Mouse (Mus musculus): ENCODE results near the gene Cbfa2t3.

The Cbfa2t3 gene

GRCm38 (mm10) chr8:122699005-122699492, at the start of gene Cbfa2t3:
TSS of gene Cbfa2t3 (minus strand) at chr8:122699109.
- no peak for DNase-seq (ENCODE audit: low spot score)

GRCm38 (mm10) chr8:122747825-122748224, 48.9 kb upstream of the Cbfa2t3 start:
- DNase-seq (ENCODE audit: low spot score) = no peak

- DNase-seq (ENCODE audit: low spot score) = no peak
These were observed 47.5 kb upstream of the Cbfa2t3 start for GRCm38 (mm10) chr8:122746439-122746838.

GRCm38 (mm10) chr8:122745750-122746275, 46.9 kb upstream of the Cbfa2t3 start:
- no peak for DNase-seq (ENCODE audit: low spot score)

- DNase-seq (ENCODE audit: low spot score) = no peak
These were observed 46.3 kb upstream of the Cbfa2t3 start for GRCm38 (mm10) chr8:122745022-122745749.

- DNase-seq (ENCODE audit: low spot score) = no peak
These were observed 43.6 kb upstream of the Cbfa2t3 start for GRCm38 (mm10) chr8:122742471-122742870.

GRCm38 (mm10) chr8:122739102-122739725, 40.3 kb upstream of the Cbfa2t3 start:
- DNase-seq (ENCODE audit: low spot score) = no peak

GRCm38 (mm10) chr8:122737886-122738285, 39.0 kb upstream of the Cbfa2t3 start:
- no peak for DNase-seq (ENCODE audit: low spot score)

GRCm38 (mm10) chr8:122737071-122737470, 38.2 kb upstream of the Cbfa2t3 start:
- no peak for DNase-seq (ENCODE audit: low spot score)

- DNase-seq (ENCODE audit: low spot score) = no peak
These were observed 37.7 kb upstream of the Cbfa2t3 start for GRCm38 (mm10) chr8:122736623-122737022.

- no peak for DNase-seq (ENCODE audit: low spot score)
These were observed 36.9 kb upstream of the Cbfa2t3 start for GRCm38 (mm10) chr8:122735542-122736473.

GRCm38 (mm10) chr8:122735110-122735509, 36.2 kb upstream of the Cbfa2t3 start:
- no peak for DNase-seq (ENCODE audit: low spot score)

- DNase-seq (ENCODE audit: low spot score) = no peak
These were observed 29.7 kb upstream of the Cbfa2t3 start for GRCm38 (mm10) chr8:122728630-122729029.

- no peak for DNase-seq (ENCODE audit: low spot score)
These were observed 28.5 kb upstream of the Cbfa2t3 start for GRCm38 (mm10) chr8:122727412-122727811.

- no peak for DNase-seq (ENCODE audit: low spot score)
These were observed 27.9 kb upstream of the Cbfa2t3 start for GRCm38 (mm10) chr8:122726789-122727188.

GRCm38 (mm10) chr8:122725187-122725586, 26.3 kb upstream of the Cbfa2t3 start:
- no peak for DNase-seq (ENCODE audit: low spot score)

GRCm38 (mm10) chr8:122720811-122721640, 22.1 kb upstream of the Cbfa2t3 start:
- no peak for DNase-seq (ENCODE audit: low spot score)

GRCm38 (mm10) chr8:122720070-122720729, 21.3 kb upstream of the Cbfa2t3 start:
- no peak for DNase-seq (ENCODE audit: low spot score)

- DNase-seq (ENCODE audit: low spot score) = no peak
These were observed 20.7 kb upstream of the Cbfa2t3 start for GRCm38 (mm10) chr8:122719500-122720065.
